Mouse (Mus musculus): Measurements from ENCODE around the gene Glis3. TPM values are rescaled to one million over a fixed set of nuclear protein-coding genes. Genes with fewer than 3 reads are reported as not detected.

The Glis3 gene
- total and polyA plus RNA-seq, 3 experiments, result not detected

DNA sequence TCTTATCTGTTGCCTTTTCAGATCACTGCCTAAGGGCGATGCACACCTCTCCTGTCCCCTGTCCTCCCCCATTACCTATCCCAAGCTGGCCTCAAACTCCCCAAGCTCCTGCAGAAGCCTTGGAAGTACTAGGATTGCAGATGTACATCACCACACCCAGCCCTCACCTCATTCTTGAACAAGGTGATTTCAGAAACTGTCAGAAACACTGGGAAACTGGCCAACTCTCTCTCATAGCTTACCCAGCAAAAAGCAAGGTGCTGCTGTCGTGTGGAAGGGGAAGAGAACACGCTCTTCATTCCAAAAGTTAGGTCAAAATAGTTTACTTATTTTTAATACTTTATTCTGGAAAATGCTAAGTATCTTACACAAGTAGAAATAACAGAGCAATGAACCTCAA lies 160.6 kb downstream of the Glis3 start:
- no peaks in the 10 kb centered on the region for H3K27me3 ChIP-seq (ENCODE audit: control insufficient read depth in 1 of 2, insufficient read depth in 2 of 2, low read length in 2 of 2)
- no peak overlapping the region for H3K4me3 ChIP-seq (ENCODE audit: control insufficient read depth in 1 of 2, insufficient read depth in 1 of 2, low read depth in 2 of 2, low read length in 2 of 2)
- no peaks in the 10 kb centered on the region for H3K79me2 ChIP-seq (ENCODE audit: control insufficient read depth, insufficient read depth, low read length, poor library complexity)
- TF ChIP-seq MAFK (IDR thresholded peaks at IDR 0.05; ENCODE audit: borderline replicate concordance, low read depth, low read length) (no peak), MEF2A (IDR thresholded peaks at IDR 0.05; ENCODE audit: extremely low read depth, insufficient replicate concordance, low read depth, low read length, poor library complexity, severe bottlenecking) (no peak), TBP (IDR thresholded peaks at IDR 0.05; ENCODE audit: low read depth, low read length) (no peak), ELF1 (IDR thresholded peaks at IDR 0.05; ENCODE audit: low read depth, low read length) (no peak), CHD1 (IDR thresholded peaks at IDR 0.05; ENCODE audit: low read depth, low read length) (no peak), POLR2A (IDR thresholded peaks at IDR 0.05; ENCODE audit: control insufficient read depth in 1 of 2, insufficient read depth in 1 of 2, low read depth in 1 of 2, low read length in 2 of 2, poor library complexity in 1 of 2) (no peak), TAL1 (IDR thresholded peaks at IDR 0.05; ENCODE audit: low read length) (no peak), RAD21 (IDR thresholded peaks at IDR 0.05; ENCODE audit: low read depth, low read length) (no peak), MXI1 (IDR thresholded peaks at IDR 0.05; ENCODE audit: low read depth, low read length) (no peak), USF2 (IDR thresholded peaks at IDR 0.05; ENCODE audit: borderline replicate concordance in 1 of 2, insufficient read depth in 1 of 2, low read depth in 1 of 2, low read length in 2 of 2) (no peak), ZKSCAN1 (IDR thresholded peaks at IDR 0.05; ENCODE audit: low read depth, low read length) (no peak), MAX (IDR thresholded peaks at IDR 0.05; ENCODE audit: low read length) (no peak), ZC3H11A (IDR thresholded peaks at IDR 0.05; ENCODE audit: low read depth, low read length) (no peak), E2F4 (IDR thresholded peaks at IDR 0.05; ENCODE audit: borderline replicate concordance, low read depth, low read length) (no peak), RCOR1 (IDR thresholded peaks at IDR 0.05; ENCODE audit: low read depth, low read length) (no peak), JUND (IDR thresholded peaks at IDR 0.05; ENCODE audit: low read depth, low read length) (no peak), ZMIZ1 (IDR thresholded peaks at IDR 0.05; ENCODE audit: low read depth, low read length) (no peak), BHLHE40 (IDR thresholded peaks at IDR 0.05; ENCODE audit: borderline replicate concordance, low read depth, low read length) (no peak)
- H3K36me3 ChIP-seq (ENCODE audit: control insufficient read depth in 1 of 2, insufficient read depth in 2 of 2, low read length in 2 of 2), result no peaks in the 10 kb centered on the region
- H3K9ac ChIP-seq (ENCODE audit: control insufficient read depth, low read depth, low read length, poor library complexity, severe bottlenecking), result no peak overlapping the region
- no peaks in the 10 kb centered on the region for H3K4me1 ChIP-seq (ENCODE audit: control insufficient read depth in 1 of 2, insufficient read depth in 2 of 2, low read length in 2 of 2)
- H3K9me3 ChIP-seq (replicated peaks; ENCODE audit: insufficient read depth, low read length), result no peaks in the 10 kb centered on the region
- H3K27ac ChIP-seq (ENCODE audit: control insufficient read depth, low read depth, low read length), result no peak overlapping the region
- DNase-seq (ENCODE audit: low read depth, low spot score), result no peak

DNA sequence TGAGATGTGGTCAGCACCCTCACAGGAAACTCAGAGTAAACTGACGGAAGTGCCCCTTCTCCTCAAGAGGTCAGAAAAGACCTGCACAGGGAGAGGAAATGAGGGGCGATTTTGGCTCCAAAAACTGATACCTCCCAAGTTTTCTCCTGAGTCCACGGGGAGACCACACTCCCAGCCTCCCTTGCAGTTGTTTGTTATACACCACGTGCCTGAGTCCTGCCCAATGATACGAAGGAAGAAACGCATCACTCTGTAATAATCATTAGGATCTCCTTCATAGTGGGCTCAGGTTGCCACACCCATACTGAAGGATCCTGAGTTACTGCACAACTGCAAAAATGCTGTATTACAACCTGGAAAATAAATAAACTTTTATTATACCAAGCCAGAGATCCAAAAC lies 161.0 kb downstream of the Glis3 start:
- Histone ChIP-seq H3K9ac (ENCODE audit: control insufficient read depth, low read depth, low read length, poor library complexity, severe bottlenecking) (no peak overlapping the region), H3K9me3 (replicated peaks; ENCODE audit: insufficient read depth, low read length) (no peaks in the 10 kb centered on the region), H3K36me3 (ENCODE audit: control insufficient read depth in 1 of 2, insufficient read depth in 2 of 2, low read length in 2 of 2) (no peaks in the 10 kb centered on the region), H3K27ac (ENCODE audit: control insufficient read depth, low read depth, low read length) (no peak overlapping the region), H3K27me3 (ENCODE audit: control insufficient read depth in 1 of 2, insufficient read depth in 2 of 2, low read length in 2 of 2) (no peaks in the 10 kb centered on the region), H3K4me1 (ENCODE audit: control insufficient read depth in 1 of 2, insufficient read depth in 2 of 2, low read length in 2 of 2) (no peaks in the 10 kb centered on the region), H3K79me2 (ENCODE audit: control insufficient read depth, insufficient read depth, low read length, poor library complexity) (no peaks in the 10 kb centered on the region), H3K4me3 (ENCODE audit: control insufficient read depth in 1 of 2, insufficient read depth in 1 of 2, low read depth in 2 of 2, low read length in 2 of 2) (no peak overlapping the region)
- DNase-seq (ENCODE audit: low read depth, low spot score), result no peak
- no peak for TF ChIP-seq JUND (IDR thresholded peaks at IDR 0.05; ENCODE audit: low read depth, low read length)
- TF ChIP-seq MAZ (IDR thresholded peaks at IDR 0.05; ENCODE audit: low read depth, low read length), result no peak
- TF ChIP-seq E2F4 (IDR thresholded peaks at IDR 0.05; ENCODE audit: borderline replicate concordance, low read depth, low read length), result no peak

All from MEL (cell line).